Mouse (Mus musculus) spleen, postnatal 10 days (tissue): Measurements from ENCODE around the gene Ccdc27.

Experiments used
- DNase-seq, 2 experiments: peaks; one replicate each; pipeline ENCODE4 v3.0.0; 2021 to 2022; ENCODE audit warnings: low spot score in 2 of 2

Ccdc27 gene

GRCm38 (mm10) chr4:154025641-154026440, 16.6 kb downstream of the Ccdc27 start, which contains the start of gene Smim1:
TSS of gene Smim1 (minus strand) at chr4:154026230.
- peak; percentile 71 to 81 for DNase-seq

GRCm38 (mm10) chr4:154024729-154025521, 17.6 kb downstream of the Ccdc27 start:
- peak; percentile 37 to 53 for DNase-seq

- peak; percentile 59 to 66 for DNase-seq
Measured at GRCm38 (mm10) chr4:154023754-154024601, 18.5 kb downstream of the Ccdc27 start.

- no peak for DNase-seq
Measured at GRCm38 (mm10) chr4:154022844-154023243, 19.6 kb downstream of the Ccdc27 start.

- peak in 1 of 2 experiments; percentile 15 for DNase-seq
Measured at GRCm38 (mm10) chr4:154022407-154022806, 20.1 kb downstream of the Ccdc27 start.

- DNase-seq, result no peak
Measured at GRCm38 (mm10) chr4:154021432-154021831, 21.0 kb downstream of the Ccdc27 start.

- peak; percentile 51 to 75 for DNase-seq
Measured at GRCm38 (mm10) chr4:154019571-154019970, 22.9 kb downstream of the Ccdc27 start.

GRCm38 (mm10) chr4:154015476-154015875, 27.0 kb downstream of the Ccdc27 start:
- no peak for DNase-seq

GRCm38 (mm10) chr4:154012132-154012882, 30.2 kb downstream of the Ccdc27 start:
- DNase-seq, result peak; percentile 26 to 43

GRCm38 (mm10) chr4:154011646-154012089, 30.8 kb downstream of the Ccdc27 start, which contains the start of gene Lrrc47:
TSS of gene Lrrc47 (plus strand) at chr4:154011731.
- peak; percentile 74 to 82 for DNase-seq

- DNase-seq, result no peak
Measured at GRCm38 (mm10) chr4:154010907-154011645, 31.4 kb downstream of the Ccdc27 start.

- DNase-seq, result no peak
Measured at GRCm38 (mm10) chr4:154007759-154008158, 34.7 kb downstream of the Ccdc27 start.

- DNase-seq, result no peak
Measured at GRCm38 (mm10) chr4:154006264-154006663, 36.2 kb downstream of the Ccdc27 start.

GRCm38 (mm10) chr4:154005488-154005887, 37.0 kb downstream of the Ccdc27 start:
- DNase-seq, result no peak

- no peak for DNase-seq
Measured at GRCm38 (mm10) chr4:153993505-153993904, 49.0 kb downstream of the Ccdc27 start.

- no peak for DNase-seq
Measured at GRCm38 (mm10) chr4:153992715-153993114, 49.8 kb downstream of the Ccdc27 start.

GRCm38 (mm10) chr4:153980470-153980869, 62.0 kb downstream of the Ccdc27 start:
- no peak for DNase-seq

GRCm38 (mm10) chr4:153979243-153979642, 63.2 kb downstream of the Ccdc27 start:
- peak in 1 of 2 experiments; percentile 43 for DNase-seq
